Mouse (Mus musculus) frontal cortex, adult (tissue): ENCODE measurements around the gene Cadm3.
A peak's percentile ranks its signal among the peaks of the same experiment; 100 is the strongest.

ENCODE experiments used
- ATAC-seq: cut with Nextera tagmentation; 2 replicates; pipeline ENCODE4 v1.9.2; 2017; ENCODE audit warnings: mild to moderate bottlenecking, moderate library complexity, mixed read lengths; ENCODE audit not compliant: low TSS enrichment

Gene Cadm3

DNA sequence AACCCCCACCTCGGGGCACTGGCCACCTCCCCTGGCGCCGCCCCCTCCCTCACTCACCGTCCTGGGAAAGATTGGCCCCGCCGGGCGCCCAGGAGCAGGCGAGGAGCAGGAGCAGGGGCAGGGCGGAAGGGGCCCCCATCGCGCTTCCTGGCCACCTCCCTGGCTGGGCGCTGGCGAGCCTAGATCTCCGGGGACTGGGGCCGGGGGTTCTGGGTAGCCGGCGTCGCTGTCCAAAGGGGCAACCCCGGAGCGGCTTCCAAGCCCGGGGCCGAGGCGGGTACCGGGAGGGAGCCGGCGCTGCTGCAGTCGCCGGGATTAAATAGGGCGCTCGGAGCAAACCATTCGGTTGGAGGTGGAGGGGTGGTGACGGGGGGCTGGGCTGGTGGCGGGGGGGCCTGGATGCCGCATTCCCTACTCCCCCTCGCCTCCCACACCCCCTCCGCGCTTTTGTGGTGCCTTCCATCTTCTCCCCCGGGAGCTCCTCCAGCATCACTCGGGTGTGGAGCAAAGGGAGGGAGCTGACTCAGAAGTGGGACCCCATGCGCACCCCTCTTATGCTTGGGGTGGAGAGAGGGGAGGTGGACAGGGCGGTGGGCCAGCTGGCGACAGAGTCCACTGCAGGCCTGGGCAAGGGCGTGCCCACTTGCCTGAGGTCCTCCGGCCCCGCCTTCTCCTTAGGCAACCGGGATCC, at the start of gene Cadm3:
Gene Cadm3 (minus strand): TSS at position 340 of the 691 bp plus-strand sequence.
- peak; percentile 50 for ATAC-seq

DNA sequence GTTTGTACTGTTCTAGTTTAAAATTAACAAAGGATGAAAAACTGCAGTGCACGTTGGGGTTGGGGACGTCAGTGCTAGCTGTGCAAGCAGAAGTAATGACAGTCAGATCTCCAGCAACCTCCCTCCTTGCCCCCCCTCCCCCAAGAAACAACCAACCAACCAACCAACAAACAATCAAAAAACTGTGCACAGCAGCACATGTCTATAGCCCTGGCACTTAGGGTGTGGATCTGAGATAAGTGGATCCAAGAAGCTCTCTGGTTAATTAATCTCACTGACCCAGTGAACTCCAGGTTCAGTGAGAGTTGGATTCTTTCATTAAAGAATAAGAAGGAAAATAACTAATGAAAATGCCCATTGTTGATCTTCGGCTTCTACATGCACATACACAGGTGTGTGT, 47.1 kb upstream of the Cadm3 start:
- ATAC-seq = no peak

- ATAC-seq = no peak
Observed at GRCm38 (mm10) chr1:173411863-173412262, 44.4 kb upstream of the Cadm3 start.

DNA sequence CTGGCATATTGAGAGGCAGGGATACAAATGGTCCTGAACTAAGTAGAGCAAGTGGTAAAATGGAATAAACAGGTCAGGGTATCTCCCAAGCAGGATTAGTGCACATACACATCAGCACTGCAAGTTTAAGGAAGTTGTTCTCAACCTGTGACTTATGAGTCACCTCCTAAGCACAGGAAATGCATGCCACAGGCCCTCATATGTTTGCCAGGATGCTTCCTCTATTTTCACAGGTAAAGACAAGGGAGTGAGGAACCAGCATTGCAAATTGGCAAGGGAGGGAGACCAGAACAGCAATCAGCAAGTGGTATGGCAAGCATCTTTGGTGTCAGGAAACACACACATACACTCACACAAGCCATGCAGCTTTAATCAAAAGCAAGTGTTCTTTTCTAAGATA, 41.6 kb upstream of the Cadm3 start:
- no peak for ATAC-seq

- no peak for ATAC-seq
Observed at GRCm38 (mm10) chr1:173404696-173405309, 37.3 kb upstream of the Cadm3 start.

DNA sequence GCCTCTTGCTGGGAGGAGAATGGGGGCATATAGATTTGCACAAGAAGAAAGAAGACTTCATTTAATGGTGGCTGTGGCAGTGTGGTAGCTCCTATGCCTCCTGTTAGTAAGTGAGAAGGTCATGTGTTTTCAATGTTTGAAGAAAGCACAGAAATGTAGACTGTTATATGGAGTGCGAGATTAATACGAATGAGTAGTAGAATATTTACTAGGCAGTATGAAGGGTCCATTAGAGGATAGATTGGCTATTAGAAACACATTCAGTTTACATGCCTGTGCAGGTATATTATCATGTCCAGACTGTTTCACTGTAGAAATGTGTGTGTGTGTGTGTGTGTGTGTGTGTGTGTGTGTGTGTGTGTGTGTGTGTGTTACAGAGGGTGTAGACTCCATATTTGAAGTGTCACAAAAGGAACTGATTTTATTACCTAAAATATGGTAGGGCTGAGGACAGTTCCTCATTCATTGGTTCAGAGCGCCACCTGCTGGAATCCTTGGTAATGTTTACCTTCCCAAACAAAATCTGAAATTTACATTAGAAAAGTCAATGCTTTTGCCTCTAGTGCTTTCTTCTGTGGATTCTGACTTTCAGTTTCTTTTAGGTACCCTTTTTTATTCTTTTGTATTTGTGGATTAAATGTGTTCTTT, 31.0 kb upstream of the Cadm3 start:
- peak; percentile 76 for ATAC-seq

GRCm38 (mm10) chr1:173391754-173392153, 24.3 kb upstream of the Cadm3 start:
- no peak for ATAC-seq

DNA sequence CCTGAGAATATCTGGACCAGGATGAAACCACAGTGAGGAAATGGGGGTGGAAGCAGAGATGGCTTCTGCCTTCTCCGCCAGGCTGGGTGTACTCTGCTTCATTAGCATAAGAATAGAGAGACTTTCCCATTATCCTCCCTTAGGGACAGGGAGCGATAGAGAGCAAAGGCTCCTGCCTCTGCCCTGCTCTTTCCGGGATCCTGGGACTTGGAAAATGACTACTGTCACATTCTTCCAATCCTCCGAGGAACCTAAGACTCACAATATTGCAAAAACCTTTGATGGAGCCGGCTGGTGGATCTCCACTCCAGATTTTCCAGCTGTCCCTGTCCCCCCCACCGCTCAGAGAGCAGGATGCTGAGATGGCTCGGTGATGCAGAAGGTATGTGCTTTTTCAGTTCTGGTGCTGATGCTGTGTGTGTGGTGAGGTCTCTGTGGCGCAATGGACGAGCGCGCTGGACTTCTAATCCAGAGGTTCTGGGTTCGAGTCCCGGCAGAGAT, 22.5 kb upstream of the Cadm3 start:
- peak; percentile 91 for ATAC-seq

DNA sequence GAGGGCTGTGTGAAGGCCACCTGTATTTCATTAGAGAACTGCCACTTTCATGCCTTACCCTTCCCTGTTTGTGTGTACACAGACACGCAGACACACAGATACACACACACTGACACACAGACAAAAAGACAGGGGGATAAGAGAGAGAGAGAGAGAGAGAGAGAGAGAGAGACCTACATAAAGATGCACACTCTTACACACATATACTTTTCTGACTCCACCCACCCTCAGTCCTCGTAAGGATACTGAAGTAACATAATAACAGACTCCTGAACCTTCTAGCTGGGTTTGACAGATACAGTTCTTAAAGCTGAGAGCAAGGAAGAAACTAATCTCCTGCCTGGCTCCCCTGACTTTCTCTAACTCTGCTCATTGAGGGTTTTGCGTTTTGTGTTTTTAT, 21.9 kb upstream of the Cadm3 start:
- ATAC-seq = peak; percentile 74

GRCm38 (mm10) chr1:173381436-173381835, 13.9 kb upstream of the Cadm3 start:
- peak; percentile 64 for ATAC-seq

GRCm38 (mm10) chr1:173377380-173378112, 10.1 kb upstream of the Cadm3 start:
- ATAC-seq = peak; percentile 99

DNA sequence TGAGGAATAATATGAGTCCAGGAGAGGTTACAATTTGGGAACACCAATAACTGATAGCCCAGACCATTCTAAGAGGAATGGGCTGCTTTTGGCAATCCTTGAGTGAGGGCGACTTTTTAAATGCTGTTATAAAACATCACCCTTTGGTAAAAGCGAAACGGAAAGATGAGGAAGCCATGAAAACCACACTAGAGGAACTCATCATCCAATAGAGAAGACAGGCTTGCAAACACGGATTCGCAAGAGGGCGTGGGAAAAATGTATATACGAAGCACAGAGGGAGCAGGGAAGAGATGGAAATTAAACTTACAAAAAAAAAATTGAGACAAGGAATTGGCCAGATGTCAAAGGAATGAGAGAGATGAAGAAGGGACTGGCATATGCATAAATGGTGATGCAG, 6.5 kb upstream of the Cadm3 start:
- ATAC-seq = no peak

DNA sequence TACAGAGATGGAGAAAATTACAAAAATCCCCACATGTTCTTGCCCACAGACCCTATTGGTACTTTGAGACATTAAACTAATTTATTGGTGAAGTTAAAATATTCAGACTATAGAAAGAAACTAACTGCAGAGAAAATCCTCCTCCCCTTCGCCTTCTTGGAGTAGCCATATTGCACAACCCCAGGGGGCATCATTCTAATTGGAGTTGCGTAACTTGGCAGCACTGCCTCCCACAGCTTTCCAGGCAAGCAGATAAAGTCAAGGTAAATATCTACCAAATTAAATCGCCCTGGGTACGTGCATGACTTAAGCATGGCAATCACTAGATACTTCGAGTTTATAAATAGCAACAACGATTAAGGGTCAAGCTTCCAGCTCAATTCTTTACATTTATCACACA, 4.1 kb upstream of the Cadm3 start:
- ATAC-seq = no peak

- no peak for ATAC-seq
Observed at GRCm38 (mm10) chr1:173370456-173370855, 3.0 kb upstream of the Cadm3 start.

DNA sequence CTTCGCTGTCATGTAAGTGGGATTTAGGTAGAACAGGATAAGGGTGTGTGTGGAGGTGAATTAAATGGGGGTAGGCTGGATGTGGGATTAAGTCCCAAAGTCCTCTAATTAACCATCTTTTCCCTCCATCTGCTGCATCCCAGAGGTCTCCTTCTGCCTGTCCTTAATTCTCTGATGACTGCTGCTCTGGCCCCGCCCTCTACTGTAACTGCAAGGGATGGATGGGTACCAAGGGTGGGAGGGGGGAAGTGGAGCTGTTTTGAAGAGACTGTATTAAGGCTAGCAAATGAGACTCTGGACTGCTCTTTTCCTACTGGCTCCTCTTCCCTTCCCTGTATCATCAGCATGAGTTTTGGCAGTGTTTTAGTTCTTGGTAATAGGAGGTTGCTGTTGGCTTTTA, 2.1 kb upstream of the Cadm3 start:
- no peak for ATAC-seq

DNA sequence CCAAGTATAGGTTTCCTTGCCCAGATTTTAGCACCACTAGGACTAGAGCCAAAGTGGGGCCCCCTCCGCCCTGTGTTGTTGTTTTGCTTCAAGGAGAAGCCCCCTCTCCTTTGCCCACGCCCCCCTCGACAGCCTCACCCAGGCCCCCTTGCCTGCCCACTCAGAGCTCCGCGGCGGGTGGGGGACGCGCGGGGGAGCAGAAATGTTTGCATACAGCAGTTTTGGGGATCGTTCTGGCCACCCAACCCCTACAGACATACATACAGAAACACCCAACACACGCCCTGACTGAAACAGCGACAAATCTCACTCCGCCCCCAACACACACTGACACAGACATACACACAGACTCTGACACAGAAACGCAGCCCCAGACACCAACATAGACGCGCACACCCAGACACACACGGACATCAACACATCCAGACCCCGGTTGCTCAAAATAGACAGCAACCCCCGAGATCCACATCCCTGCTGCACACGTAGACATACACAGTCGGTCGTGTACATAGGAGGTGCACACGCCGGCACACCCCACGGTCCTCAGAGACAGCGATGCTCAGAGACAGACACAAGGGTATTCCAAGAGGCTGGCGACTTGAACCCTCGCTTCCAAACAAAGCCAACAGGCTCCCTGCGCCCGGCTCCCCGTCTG, 667 bp downstream of the Cadm3 start:
- ATAC-seq = peak; percentile 48

- ATAC-seq = peak; percentile 7
Observed at GRCm38 (mm10) chr1:173365970-173366409, 1.5 kb downstream of the Cadm3 start.

DNA sequence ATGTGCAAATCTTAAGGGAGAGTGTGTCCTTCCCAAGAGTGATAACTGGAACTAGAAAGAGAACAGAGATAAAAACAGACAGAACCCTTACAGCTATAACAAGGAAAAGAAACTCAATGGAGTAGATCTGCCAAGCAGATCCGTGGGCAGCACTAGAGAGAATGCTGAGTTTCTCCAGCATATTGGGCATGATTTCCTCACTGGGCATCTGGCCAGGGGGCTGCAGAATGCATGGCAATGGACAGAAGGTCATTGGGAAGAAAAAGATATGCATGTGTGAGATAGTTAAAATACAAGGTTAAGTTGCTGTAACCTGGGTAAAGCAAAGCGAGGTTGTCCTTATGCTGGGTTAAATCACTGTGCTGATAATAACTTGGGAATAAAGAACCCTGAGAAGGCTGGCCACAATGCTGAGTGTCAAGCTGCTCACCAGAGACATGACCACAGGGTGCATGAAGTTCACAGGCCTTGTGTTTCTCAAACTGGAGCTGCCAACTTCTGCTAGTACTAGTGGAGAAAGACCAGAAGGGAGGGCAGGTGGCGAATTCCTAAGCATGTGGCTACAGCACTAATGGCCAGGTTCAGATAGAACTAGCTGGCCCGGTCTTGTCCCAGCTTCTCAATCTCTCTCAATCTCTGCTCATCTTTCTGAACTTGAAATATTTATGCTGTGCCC, 3.2 kb downstream of the Cadm3 start:
- ATAC-seq = 0 out of 2 replicates have a peak, but pooled peaks have one; percentile 13

- no peak for ATAC-seq
Observed at GRCm38 (mm10) chr1:173363436-173363835, 4.1 kb downstream of the Cadm3 start.

GRCm38 (mm10) chr1:173361651-173362050, 5.8 kb downstream of the Cadm3 start:
- no peak for ATAC-seq
